Mouse (Mus musculus) cortical plate, adult 2 months (tissue): ENCODE measurements at regions not wholly inside any gene's neighbourhood (a gene's known extent, or its start where the extent isn't known, plus 50 kb on each side); places are given as distances from the start of the nearest gene placed in this dataset.

Experiments
- CTCF ChIP-seq: fragments of 200-500 bp; IDR thresholded peaks from 2 replicates; pipeline ENCODE4 v1.5.1; 2011; ENCODE audit warnings: mild to moderate bottlenecking, control low read depth, low read length; ENCODE audit not compliant: insufficient read depth; ENCODE audit errors: extremely low read depth
- POLR2A ChIP-seq: fragments of 200-500 bp; IDR thresholded peaks from 2 replicates; pipeline ENCODE4 v1.6.1; 2011; ENCODE audit warnings: mild to moderate bottlenecking, low read length, control low read depth; ENCODE audit not compliant: insufficient read depth; ENCODE audit errors: extremely low read depth

GRCm38 (mm10) chr19:14835629-14836028 is 237.8 kb upstream of the Tle4 start:
- no peak for TF ChIP-seq POLR2A
- TF ChIP-seq CTCF = no peak
